Mouse (Mus musculus) limb, embryonic 14.5 days (tissue): ENCODE measurements around the gene Kif7. TPM values are rescaled to one million over a fixed set of nuclear protein-coding genes. Genes with fewer than 3 reads are reported as not detected.
A peak's percentile ranks its signal among the peaks of the same experiment; 100 is the strongest.

ENCODE experiments used
- ATAC-seq: fragments of 200-750 bp; cut with Nextera tagmentation; 2 replicates; pipeline ENCODE4 v1.8.0; 2017; ENCODE audit warnings: low read depth, moderate number of reproducible peaks, moderate TSS enrichment; ENCODE audit not compliant: low FRiP score
- DNase-seq: peaks from one replicate; pipeline ENCODE4 v3.0.0-alpha.2; 2015; ENCODE audit warnings: low spot score
- H3K27ac ChIP-seq: fragments of 300-500 bp; sonication (generic); replicated peaks from 2 replicates; pipeline ENCODE4 v1.5.1; 2014; ENCODE audit warnings: low read depth, mild to moderate bottlenecking, low read length, moderate library complexity, mixed read lengths
- H3K27me3 ChIP-seq: fragments of 300-500 bp; sonication (generic); 2 replicates; pipeline ENCODE4 v1.6.1; 2014; ENCODE audit warnings: low read length, mixed read lengths; ENCODE audit not compliant: control insufficient read depth, insufficient read depth
- H3K36me3 ChIP-seq: fragments of 300-500 bp; sonication (generic); 2 replicates; pipeline ENCODE4 v1.6.1; 2014; ENCODE audit warnings: mild to moderate bottlenecking, low read length, moderate library complexity, mixed read lengths; ENCODE audit not compliant: control insufficient read depth, insufficient read depth
- H3K4me1 ChIP-seq: fragments of 300-500 bp; sonication (generic); 2 replicates; pipeline ENCODE4 v1.6.1; 2014; ENCODE audit warnings: antibody characterized with exemption, low read length, mixed read lengths; ENCODE audit not compliant: control insufficient read depth, insufficient read depth
- H3K4me2 ChIP-seq: fragments of 300-500 bp; sonication (generic); replicated peaks from 2 replicates; pipeline ENCODE4 v1.6.1; 2014; ENCODE audit warnings: low read depth, mild to moderate bottlenecking, low read length, moderate library complexity; ENCODE audit not compliant: severe bottlenecking
- H3K4me3 ChIP-seq: fragments of 300-500 bp; sonication (generic); replicated peaks from 2 replicates; pipeline ENCODE4 v1.5.1; 2014; ENCODE audit warnings: low read length
- H3K9ac ChIP-seq: fragments of 300-500 bp; sonication (generic); 2 replicates; pipeline ENCODE4 v1.6.1; 2014; ENCODE audit warnings: mild to moderate bottlenecking, low read depth, low read length, moderate library complexity; ENCODE audit not compliant: severe bottlenecking
- H3K9me3 ChIP-seq: fragments of 300-500 bp; sonication (generic); 2 replicates; pipeline ENCODE4 v1.6.1; 2016; ENCODE audit warnings: low read length; ENCODE audit not compliant: control insufficient read depth
- POLR2A ChIP-seq: fragments of 200-500 bp; IDR thresholded peaks from 2 replicates; pipeline ENCODE4 v1.8.0; 2012; ENCODE audit warnings: inconsistent platforms, mild to moderate bottlenecking, moderate library complexity, borderline replicate concordance; ENCODE audit not compliant: insufficient read depth, insufficient read length; ENCODE audit errors: extremely low read depth
- WGBS: fragments of 180-500 bp; shearing (Covaris S2); extraction: QIAGEN DNeasy Blood & Tissue Kit; methylation state at CpG from one replicate; pipeline ENCODE4 v1.1.7; 2014; 5-methylcytosine and 5-hydroxymethylcytosine counted together
- polyA plus RNA-seq, 2 experiments: library from polyadenylated mRNA; depleted of rRNA in 1 of 2; stranded (reverse) in 1 of 2; unstranded in 1 of 2; fragments of >200 nt; fragmentation: Nextera tagmentation in 1 of 2; extraction: Ambion mirVana in 1 of 2; gene quantifications; 2 replicates each; pipeline versions ENCODE4 v1.2.1 to v1.2.3; 2012 to 2014

Gene Kif7
- polyA plus RNA-seq, 2 experiments: 7.2 to 14.6 TPM

DNA sequence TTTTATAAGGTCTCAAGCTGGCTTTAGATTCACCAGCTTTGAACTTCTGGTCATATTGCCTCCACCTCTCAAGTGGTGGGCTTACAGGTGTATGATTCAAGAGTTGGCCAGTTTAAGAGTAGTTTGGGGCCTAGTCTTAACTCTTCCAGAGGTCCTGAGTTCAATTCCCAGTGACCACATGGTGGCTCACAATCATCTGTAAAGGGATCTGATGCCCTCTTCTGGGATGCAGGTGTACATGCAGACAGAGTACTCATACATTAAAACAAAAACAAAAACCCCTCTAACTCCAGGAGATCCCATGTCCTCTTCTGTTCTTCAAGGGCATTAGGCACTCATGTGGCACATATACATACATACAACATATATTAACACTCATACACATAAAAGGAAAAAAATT lies 48.8 kb downstream of the Kif7 start:
- Histone ChIP-seq H3K9ac (no peak overlapping the region), H3K27me3 (no peaks in the 10 kb centered on the region), H3K4me3 (no peak overlapping the region), H3K27ac (no peak overlapping the region), H3K4me1 (peaks cover 7% of the 10 kb centered on the region), H3K36me3 (peaks cover 51% of the 10 kb centered on the region), H3K9me3 (no peaks in the 10 kb centered on the region), H3K4me2 (no peak overlapping the region)
- no peak for TF ChIP-seq POLR2A
- no peak for DNase-seq
- ATAC-seq: no peak

DNA sequence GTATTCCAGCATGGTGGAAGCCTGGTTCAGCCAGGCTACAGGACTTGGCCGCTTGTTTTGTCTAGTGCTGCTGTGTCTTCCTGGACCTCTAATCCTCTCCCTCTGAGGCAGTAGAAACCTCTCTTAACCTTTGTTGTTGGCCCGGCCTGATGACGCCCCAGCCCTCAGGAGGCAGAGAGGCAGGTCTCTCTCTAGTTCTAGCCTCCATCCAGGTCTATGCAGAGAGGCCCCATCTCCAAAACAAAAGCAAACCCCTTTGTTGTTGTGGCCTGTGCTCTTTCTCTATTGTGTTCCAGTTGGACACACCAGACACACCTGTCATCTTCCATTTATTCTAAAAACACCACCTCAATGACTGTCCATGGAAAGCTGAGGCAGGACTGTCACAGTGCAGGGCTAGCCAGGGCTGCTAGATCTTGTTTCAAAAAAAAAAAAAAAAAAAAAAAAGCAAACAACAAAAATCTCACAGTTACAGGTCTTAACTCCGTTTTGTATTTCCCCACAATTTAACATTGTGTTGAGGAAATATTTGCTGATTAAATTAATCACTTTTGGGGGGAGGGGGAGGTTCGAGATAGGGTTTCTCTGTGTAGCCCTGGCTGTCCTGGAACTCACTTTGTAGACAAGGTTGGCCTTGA lies 54.1 kb downstream of the Kif7 start:
- peaks cover 15% of the 10 kb centered on the region for H3K4me1 ChIP-seq
- no peak overlapping the region for H3K27ac ChIP-seq
- peak overlapping the region; percentile 88 for H3K4me3 ChIP-seq
- WGBS: 18% methylated on average over 5 of the region's 5 CpGs
- H3K36me3 ChIP-seq: peaks cover 8% of the 10 kb centered on the region; the same call in 1 of the 2 replicates
- ATAC-seq: no peak
- no peak for DNase-seq
- H3K27me3 ChIP-seq: no peaks in the 10 kb centered on the region
- no peaks in the 10 kb centered on the region for H3K9me3 ChIP-seq
- TF ChIP-seq POLR2A: no peak
- peak overlapping the region; percentile 95 for H3K4me2 ChIP-seq
- peak overlapping the region; percentile 78; the same call in 1 of the 2 replicates for H3K9ac ChIP-seq

DNA sequence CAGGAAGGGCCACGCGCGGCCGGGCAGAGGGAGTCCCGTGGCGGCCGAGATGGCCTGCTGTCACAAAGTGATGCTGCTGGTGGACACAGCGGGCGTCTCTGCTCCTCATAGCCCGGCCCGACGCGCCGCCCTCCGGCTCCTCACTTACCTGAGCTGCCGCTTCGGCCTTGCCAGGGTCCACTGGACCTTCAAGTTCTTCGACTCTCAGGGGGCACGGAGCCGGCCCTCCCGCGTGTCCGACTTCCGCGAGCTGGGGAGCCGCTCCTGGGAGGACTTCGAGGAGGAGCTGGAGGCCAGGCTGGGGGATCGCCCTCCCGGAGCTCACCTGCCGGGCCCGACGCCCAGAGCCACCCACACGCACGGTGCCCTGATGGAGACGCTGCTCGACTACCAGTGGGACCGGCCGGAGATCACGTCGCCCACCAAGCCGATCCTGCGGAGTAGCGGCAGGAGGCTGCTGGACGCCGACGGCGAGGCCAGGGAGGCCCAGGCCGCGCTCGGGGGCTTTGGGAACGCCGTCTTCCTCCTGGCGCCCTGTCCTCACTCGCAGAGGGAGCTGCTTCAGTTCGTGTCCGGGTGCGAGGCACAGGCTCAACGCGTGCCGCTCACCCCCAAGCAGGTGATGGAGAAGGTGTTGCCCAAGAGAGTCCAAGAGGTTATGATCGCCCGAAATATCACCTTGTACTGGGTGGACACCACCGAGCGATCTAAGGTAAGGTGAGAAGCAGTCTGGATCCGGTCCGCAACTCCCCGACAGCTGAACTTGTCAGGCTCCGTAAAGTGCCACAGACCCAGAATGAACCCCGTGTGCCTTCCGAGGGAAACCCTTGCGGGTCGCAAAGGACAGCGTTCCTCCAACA lies 55.0 kb downstream of the Kif7 start:
- Histone ChIP-seq H3K27ac (no peak overlapping the region), H3K27me3 (no peaks in the 10 kb centered on the region), H3K9ac (peak overlapping the region; percentile 78), H3K4me1 (peaks cover 15% of the 10 kb centered on the region), H3K4me3 (peak overlapping the region; percentile 88), H3K36me3 (peaks cover 1% of the 10 kb centered on the region; the same call in 1 of the 2 replicates), H3K9me3 (no peaks in the 10 kb centered on the region), H3K4me2 (peak overlapping the region; percentile 95)
- TF ChIP-seq POLR2A: no peak
- under 1% methylated on average over 68 of the region's 73 CpGs for WGBS
- no peak for DNase-seq
- peak; percentile 20 for ATAC-seq

DNA sequence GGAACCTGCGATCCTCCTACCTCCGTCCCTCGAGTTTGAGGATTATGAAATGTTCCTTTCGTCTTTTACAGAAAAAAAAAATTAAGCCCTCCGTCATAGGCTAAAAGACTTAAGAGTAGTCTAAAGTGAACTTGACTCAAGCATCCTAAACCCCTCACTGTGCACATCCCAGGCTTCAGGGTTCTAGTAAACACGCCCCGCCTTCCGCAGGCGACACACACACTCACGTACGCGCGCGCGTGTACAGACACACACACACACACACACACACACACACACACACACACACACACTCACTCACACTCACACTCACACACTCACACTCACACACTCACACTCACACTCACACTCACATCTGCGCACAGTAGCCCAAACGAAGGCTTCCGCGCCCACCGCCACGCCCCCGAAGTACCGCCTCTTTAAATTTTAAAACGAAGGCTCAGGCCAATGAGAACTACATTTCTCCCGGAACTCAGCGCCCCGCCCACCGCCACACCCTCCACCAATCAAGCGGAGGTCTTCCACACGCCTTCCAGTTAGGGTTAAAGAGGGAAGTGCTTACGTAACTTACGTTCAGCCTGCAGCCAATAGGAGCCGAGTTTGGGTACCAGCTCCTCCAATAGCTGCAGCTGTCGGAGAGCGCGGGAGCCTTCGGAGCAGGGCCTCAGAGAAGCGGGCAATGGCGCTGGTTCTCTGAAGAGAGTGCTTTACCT lies 55.8 kb downstream of the Kif7 start, which contains the start of gene Ticrr:
Ticrr (plus strand) TSS at position 619 of the 713 bp plus-strand sequence.
- peak within 1 kb of the TSS; percentile 95 for H3K4me2 ChIP-seq
- TF ChIP-seq POLR2A: 0 out of 2 replicates have a peak, but pooled peaks have one; percentile 52
- no peaks in the 10 kb centered on the region for H3K36me3 ChIP-seq
- no peak within 1 kb of the TSS for H3K27ac ChIP-seq
- no peaks in the 10 kb centered on the region for H3K27me3 ChIP-seq
- under 1% methylated on average over 39 of the region's 39 CpGs for WGBS
- H3K4me1 ChIP-seq: peaks cover 15% of the 10 kb centered on the region
- ATAC-seq: peak; percentile 100
- peak within 1 kb of the TSS; percentile 78 for H3K9ac ChIP-seq
- peak; percentile 98 for DNase-seq
- H3K9me3 ChIP-seq: no peaks in the 10 kb centered on the region
- H3K4me3 ChIP-seq: peak within 1 kb of the TSS; percentile 88

DNA sequence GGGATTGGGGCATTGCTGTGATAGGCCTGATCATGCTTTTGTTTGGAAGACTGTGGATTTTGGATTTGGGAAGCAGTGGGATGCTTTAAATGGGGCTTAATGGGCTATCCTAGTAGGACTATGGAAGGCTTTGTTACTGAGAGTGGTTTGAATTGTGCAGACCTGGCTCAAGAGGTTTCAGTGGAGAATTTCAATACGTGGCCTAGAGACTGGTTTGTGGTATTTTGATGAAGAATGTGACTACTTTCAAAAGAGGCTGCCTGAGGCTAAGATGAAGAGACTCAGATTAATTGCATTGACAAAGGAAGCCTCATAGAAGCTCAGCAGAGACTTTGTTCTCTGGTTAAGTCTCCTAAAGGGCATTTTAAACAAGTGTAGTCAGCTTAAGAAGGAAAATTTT lies 60.9 kb downstream of the Kif7 start:
- H3K4me3 ChIP-seq: no peak overlapping the region
- DNase-seq (no peak), ATAC-seq (no peak)
- WGBS: 43% methylated on average over 1 of the region's 1 CpGs
- H3K9ac ChIP-seq: no peak overlapping the region
- H3K4me1 ChIP-seq: peaks cover 4% of the 10 kb centered on the region; the same call in 1 of the 2 replicates
- H3K27ac ChIP-seq: no peak overlapping the region
- H3K36me3 ChIP-seq: no peaks in the 10 kb centered on the region
- H3K9me3 ChIP-seq: no peaks in the 10 kb centered on the region
- H3K4me2 ChIP-seq: no peak overlapping the region
- TF ChIP-seq POLR2A: no peak
- H3K27me3 ChIP-seq: no peaks in the 10 kb centered on the region
